Mouse (Mus musculus) inflammation-experienced regulatory T-cells (primary cell): ENCODE measurements around the gene Gxylt2. TPM values are rescaled to one million over a fixed set of nuclear protein-coding genes. Genes with fewer than 3 reads are reported as not detected.

Source experiments
- polyA plus RNA-seq, 2 experiments: library from polyadenylated mRNA; unstranded; fragments of 100-300 nt; shearing (Covaris generic); gene quantifications; one replicate each; pipeline ENCODE4 v1.2.1; 2017

Gene Gxylt2
- under 1 TPM; 0.37 to 0.78 TPM for polyA plus RNA-seq

DNA sequence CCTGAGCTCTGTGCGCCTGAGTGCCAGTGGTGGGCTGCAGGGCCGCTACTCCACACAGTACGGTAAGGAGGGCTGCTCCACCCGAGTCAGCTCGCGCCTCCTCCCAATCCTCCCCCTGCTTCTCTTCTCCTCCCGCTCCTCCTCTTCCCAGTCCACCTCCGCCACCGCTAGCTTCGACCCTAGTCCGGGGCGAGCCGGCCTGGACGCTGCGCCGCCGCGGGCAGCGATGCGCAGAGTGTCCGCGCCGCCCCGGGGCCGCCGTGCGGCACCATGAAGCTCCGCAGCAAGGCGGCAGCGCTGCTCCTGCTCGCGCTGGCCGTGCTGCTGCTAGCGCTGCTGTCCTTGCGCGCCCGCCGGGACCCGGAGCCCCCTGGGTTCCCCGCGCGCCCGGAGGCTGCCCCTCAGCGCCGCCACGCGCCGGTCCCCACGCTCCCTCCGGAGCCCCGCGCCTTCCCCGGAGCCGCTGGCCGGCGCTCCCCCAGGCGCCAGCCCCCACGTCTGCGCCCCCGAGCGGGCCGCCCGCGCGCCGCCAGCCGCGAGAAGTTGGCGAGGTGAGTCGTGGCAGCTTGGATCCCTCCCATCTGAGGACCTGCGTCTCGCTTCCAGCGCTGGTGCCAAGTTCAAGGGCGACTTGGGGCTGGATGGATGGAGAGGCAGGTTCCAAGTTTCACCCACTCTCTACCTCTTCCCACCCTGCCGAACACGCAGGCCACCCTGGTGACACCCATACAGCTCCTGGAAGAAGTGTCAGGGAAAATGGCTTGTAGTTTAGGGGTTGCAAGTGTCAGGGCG is at the start of gene Gxylt2:
TSS of gene Gxylt2 (plus strand) at position 161 of the 792 bp plus-strand sequence.

DNA sequence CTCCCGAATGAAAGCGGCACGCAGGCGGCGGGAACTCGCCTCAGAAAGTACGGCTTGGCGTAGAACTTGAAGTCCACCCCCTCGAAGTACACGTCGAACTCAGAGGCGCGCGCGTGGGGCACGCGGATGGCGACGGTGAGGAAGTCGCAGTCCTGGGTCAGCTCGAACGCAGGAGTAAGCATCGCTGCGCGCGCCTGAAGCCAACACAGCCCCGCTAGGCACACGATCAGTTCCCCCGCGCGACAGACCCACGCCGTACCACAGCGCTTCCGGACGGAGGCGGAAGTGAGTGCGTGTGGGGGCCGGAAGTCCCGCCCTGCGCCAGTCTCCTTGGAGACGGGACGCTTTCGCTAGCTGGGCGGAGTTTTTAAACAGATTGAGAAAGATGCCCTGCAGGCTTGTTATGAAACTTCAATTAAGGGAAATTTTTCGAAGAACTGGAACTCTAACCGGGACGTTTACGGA is 33.6 kb upstream of the Gxylt2 start, which contains the start of gene Shq1:
TSS of gene Shq1 (minus strand) at position 278 of the 465 bp plus-strand sequence.

DNA sequence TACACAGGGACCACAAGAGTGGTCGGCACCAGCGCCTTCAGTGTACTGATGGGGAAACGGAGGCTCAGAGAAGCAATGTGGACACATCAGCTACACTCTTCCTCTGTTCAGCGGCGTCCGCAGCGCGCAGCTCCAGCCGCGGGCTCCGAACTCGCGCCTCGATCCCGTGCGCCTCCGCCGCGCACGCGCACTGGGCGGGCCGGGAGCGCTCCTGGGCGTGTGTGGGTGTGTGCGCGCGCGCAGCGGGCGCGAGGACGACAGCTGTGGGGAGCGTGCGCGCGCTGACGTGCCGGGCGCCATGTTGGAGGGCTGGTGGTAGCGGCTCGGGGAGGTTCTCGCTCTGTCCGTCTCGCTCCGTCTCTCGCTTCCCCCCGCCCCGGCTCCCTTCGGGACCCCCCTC is 128.8 kb downstream of the Gxylt2 start, which contains the start of gene Ppp4r2:
TSS of gene Ppp4r2 (plus strand) at position 268 of the 400 bp plus-strand sequence.

Other genes starting within 250 kb of the Gxylt2 start
- 1 to 10 TPM; 5.4 to 7.9 TPM for gene Shq1, start 33.6 kb upstream of the Gxylt2 start, polyA plus RNA-seq
- 10 to 100 TPM; 50.5 to 52.0 TPM for gene Ppp4r2, start 128.9 kb downstream of the Gxylt2 start, polyA plus RNA-seq